Mouse (Mus musculus) ES-E14 (cell line): ENCODE data around the gene Bag5.

Source experiments
- CHD2 ChIP-seq: IDR thresholded peaks from 2 replicates; pipeline ENCODE4 v1.6.1; 2014; ENCODE audit warnings: mild to moderate bottlenecking, low read depth, low read length, inconsistent platforms
- HCFC1 ChIP-seq: IDR thresholded peaks from 2 replicates; pipeline ENCODE4 v1.6.1; 2012; ENCODE audit warnings: low read length, inconsistent platforms, borderline replicate concordance; ENCODE audit not compliant: insufficient read depth
- ZC3H11A ChIP-seq: IDR thresholded peaks from 2 replicates; pipeline ENCODE4 v1.6.1; 2012; ENCODE audit warnings: low read depth, mild to moderate bottlenecking, inconsistent platforms, low read length, borderline replicate concordance
- ZNF384 ChIP-seq: IDR thresholded peaks from 2 replicates; pipeline ENCODE4 v1.6.1; 2012; ENCODE audit warnings: low read depth, low read length, inconsistent platforms

GRCm38 (mm10) chr12:111678997-111679396 lies 34.1 kb downstream of the Bag5 start:
- TF ChIP-seq HCFC1 (no peak), ZNF384 (peak; percentile 81), ZC3H11A (no peak), CHD2 (no peak)
